Mouse (Mus musculus): ENCODE data around the gene Zbtb48.

- TF ChIP-seq GATA1 (IDR thresholded peaks at IDR 0.05; ENCODE audit: borderline replicate concordance, low read length) = no peak
- TF ChIP-seq FLI1 (IDR thresholded peaks at IDR 0.05; ENCODE audit: low read length) = no peak
These were observed 10.9 kb upstream of the Zbtb48 start, which contains the start of gene Tas1r1 for GRCm38 (mm10) chr4:152038225-152038984.

All from megakaryocyte, embryonic 14.5 days (primary cell).